Mouse (Mus musculus) neural tube, embryonic 15.5 days (tissue): ENCODE data around the gene Cxcl3. TPM values are rescaled to one million over a fixed set of nuclear protein-coding genes. Genes with fewer than 3 reads are reported as not detected.

Experiments used
- ATAC-seq: fragments of 200-750 bp; cut with Nextera tagmentation; 2 replicates; pipeline ENCODE4 v1.8.0; 2017; ENCODE audit warnings: mild to moderate bottlenecking, moderate TSS enrichment, moderate library complexity; ENCODE audit not compliant: low FRiP score
- H3K27ac ChIP-seq: fragments of 300-500 bp; sonication (generic); replicated peaks from 2 replicates; pipeline ENCODE4 v1.5.1; 2015; ENCODE audit warnings: mild to moderate bottlenecking, inconsistent platforms
- H3K27me3 ChIP-seq: fragments of 300-500 bp; sonication (generic); replicated peaks from 2 replicates; pipeline ENCODE4 v1.6.1; 2015; ENCODE audit warnings: inconsistent platforms
- H3K36me3 ChIP-seq: fragments of 300-500 bp; sonication (generic); 2 replicates; pipeline ENCODE4 v1.6.1; 2015; ENCODE audit warnings: inconsistent platforms
- H3K4me1 ChIP-seq: fragments of 300-500 bp; sonication (generic); 2 replicates; pipeline ENCODE4 v1.6.1; 2015; ENCODE audit warnings: inconsistent platforms
- H3K4me2 ChIP-seq: fragments of 300-500 bp; sonication (generic); 2 replicates; pipeline ENCODE4 v1.6.1; 2015; ENCODE audit warnings: inconsistent platforms, mild to moderate bottlenecking, moderate library complexity
- H3K4me3 ChIP-seq: fragments of 300-500 bp; sonication (generic); replicated peaks from 2 replicates; pipeline ENCODE4 v1.5.1; 2015; ENCODE audit warnings: mild to moderate bottlenecking, inconsistent platforms
- H3K9ac ChIP-seq: fragments of 300-500 bp; sonication (generic); replicated peaks from 2 replicates; pipeline ENCODE4 v1.6.1; 2015; ENCODE audit warnings: mild to moderate bottlenecking, inconsistent platforms
- H3K9me3 ChIP-seq: fragments of 300-500 bp; sonication (generic); replicated peaks from 2 replicates; pipeline ENCODE4 v1.6.1; 2016; ENCODE audit warnings: inconsistent platforms
- WGBS: fragments of 180-500 bp; shearing (Covaris S2); methylation state at CpG from one replicate; pipeline ENCODE4 v1.1.7; 2015; ENCODE audit warnings: mixed read lengths; 5-methylcytosine and 5-hydroxymethylcytosine counted together
- microRNA-seq: library from miRNA; unstranded; fragments of <30 nt; microRNA quantifications from one replicate; pipeline ENCODE4, GENCODE M21; 2017
- polyA plus RNA-seq: library from polyadenylated mRNA; unstranded; fragments of >200 nt; fragmentation: Nextera tagmentation; extraction: Ambion mirVana; gene quantifications from 2 replicates; pipeline ENCODE4 v1.2.1, GENCODE M21; 2015

Gene Cxcl3
- polyA plus RNA-seq, 1 experiment from 2014 or later, result 0.20 TPM

DNA sequence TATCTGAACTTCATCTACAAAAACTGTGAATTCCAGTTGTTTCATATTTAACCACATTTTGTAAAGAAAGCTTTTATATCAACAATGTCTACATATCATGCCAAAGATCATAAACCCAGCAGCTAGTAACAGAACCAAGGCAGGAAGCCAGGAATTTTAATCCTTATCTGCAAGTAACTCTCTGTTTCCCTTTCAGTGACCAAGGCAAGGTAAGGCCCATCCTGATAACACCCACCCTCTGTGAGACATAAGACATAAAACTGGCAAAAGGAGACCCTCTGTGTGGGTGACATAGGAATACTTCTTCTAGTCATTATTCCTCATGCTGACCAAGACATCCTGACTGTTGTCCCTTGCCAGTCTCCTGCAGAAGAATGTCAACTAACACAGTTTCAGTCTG lies 18.7 kb downstream of the Cxcl3 start:
- H3K9me3 ChIP-seq, result no peaks in the 10 kb centered on the region
- H3K9ac ChIP-seq, result no peak overlapping the region
- H3K36me3 ChIP-seq, result no peaks in the 10 kb centered on the region
- H3K27ac ChIP-seq, result no peak overlapping the region
- H3K4me1 ChIP-seq, result no peaks in the 10 kb centered on the region
- ATAC-seq, result no peak
- H3K4me2 ChIP-seq, result no peak overlapping the region
- H3K27me3 ChIP-seq, result no peaks in the 10 kb centered on the region
- no peak overlapping the region for H3K4me3 ChIP-seq

DNA sequence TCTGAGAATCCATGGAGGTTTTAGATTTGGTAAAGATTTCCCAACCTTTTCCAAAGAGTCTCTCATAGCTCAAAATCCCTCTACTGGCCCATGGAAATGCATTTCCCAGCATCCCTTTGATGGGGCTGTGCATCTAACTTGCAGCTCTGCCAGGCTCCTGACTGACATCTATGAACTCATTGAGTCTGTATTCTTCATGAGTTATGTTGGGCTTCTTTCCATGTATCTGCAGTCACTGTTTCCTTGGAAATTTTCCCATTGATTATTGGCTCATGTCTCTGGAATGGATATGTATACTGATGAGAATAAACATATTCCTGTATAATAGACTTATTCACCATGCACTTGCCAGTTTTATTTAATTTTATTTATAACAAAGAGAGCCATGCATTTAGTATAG lies 20.1 kb downstream of the Cxcl3 start:
- no peaks in the 10 kb centered on the region for H3K36me3 ChIP-seq
- no peak overlapping the region for H3K9ac ChIP-seq
- no peak overlapping the region for H3K4me3 ChIP-seq
- no peaks in the 10 kb centered on the region for H3K27me3 ChIP-seq
- no peaks in the 10 kb centered on the region for H3K4me1 ChIP-seq
- H3K27ac ChIP-seq, result no peak overlapping the region
- H3K9me3 ChIP-seq, result no peaks in the 10 kb centered on the region
- H3K4me2 ChIP-seq, result no peak overlapping the region
- ATAC-seq, result no peak

DNA sequence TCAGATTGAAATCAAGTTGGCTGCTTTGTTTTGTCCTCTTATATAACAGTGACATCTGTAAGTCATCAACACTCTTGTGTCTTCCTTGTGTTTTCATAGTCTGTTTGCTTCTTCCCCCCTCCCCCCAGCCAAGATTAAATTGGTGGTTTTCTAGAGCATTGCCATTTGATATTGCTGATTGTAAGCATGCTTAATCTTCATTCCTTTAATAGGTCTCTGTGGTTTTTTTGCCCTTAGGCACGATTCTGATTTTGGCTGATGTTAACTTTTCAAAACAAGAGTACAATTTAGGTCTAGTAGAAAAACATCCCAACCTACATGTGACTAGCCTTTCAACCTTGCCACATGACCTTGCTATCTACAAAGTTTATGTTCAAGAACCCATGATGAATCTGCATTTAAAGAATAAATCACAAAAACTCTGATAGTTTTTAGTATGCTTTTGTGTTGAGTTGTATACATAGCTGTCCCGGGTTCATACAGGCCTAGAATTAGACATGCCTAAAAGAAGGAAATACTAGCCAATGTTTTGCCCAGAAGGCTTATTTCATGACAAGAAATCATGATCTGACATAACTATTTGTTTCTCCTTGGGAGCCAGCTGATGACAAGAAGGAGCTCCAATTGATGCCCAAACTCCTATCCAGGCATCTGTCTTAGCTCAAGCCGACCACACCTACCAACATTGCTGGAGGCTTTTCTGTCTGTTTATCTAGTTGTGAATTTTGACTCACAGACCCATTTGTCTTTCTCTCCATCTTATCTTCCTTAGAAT lies 21.5 kb downstream of the Cxcl3 start:
- ATAC-seq, result no peak
- 87% methylated on average over 3 of the region's 3 CpGs for WGBS
- Histone ChIP-seq H3K36me3 (no peaks in the 10 kb centered on the region), H3K4me2 (no peak overlapping the region), H3K4me3 (no peak overlapping the region), H3K27me3 (no peaks in the 10 kb centered on the region), H3K9ac (no peak overlapping the region), H3K9me3 (no peaks in the 10 kb centered on the region), H3K4me1 (no peaks in the 10 kb centered on the region), H3K27ac (no peak overlapping the region)

DNA sequence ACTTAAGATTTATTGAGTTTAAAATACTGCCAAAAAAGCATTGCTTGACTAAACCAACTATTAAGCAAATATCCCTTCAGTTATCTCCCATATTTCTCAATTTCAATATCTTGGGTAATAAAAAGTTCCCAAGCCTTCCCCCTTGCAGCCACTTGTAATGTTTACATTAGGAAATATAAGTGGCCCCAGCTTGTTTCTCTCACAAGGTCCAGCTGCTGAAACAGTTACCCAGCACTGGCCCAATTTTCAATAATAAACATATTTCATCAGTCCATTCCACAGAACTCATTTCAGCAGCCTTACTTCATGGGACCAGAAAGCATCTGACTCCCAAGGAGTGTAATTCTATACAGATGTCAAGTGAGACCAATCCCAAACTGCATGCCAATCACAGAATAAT lies 33.9 kb downstream of the Cxcl3 start:
- no peak overlapping the region for H3K4me2 ChIP-seq
- no peaks in the 10 kb centered on the region for H3K9me3 ChIP-seq
- no peaks in the 10 kb centered on the region for H3K27me3 ChIP-seq

DNA sequence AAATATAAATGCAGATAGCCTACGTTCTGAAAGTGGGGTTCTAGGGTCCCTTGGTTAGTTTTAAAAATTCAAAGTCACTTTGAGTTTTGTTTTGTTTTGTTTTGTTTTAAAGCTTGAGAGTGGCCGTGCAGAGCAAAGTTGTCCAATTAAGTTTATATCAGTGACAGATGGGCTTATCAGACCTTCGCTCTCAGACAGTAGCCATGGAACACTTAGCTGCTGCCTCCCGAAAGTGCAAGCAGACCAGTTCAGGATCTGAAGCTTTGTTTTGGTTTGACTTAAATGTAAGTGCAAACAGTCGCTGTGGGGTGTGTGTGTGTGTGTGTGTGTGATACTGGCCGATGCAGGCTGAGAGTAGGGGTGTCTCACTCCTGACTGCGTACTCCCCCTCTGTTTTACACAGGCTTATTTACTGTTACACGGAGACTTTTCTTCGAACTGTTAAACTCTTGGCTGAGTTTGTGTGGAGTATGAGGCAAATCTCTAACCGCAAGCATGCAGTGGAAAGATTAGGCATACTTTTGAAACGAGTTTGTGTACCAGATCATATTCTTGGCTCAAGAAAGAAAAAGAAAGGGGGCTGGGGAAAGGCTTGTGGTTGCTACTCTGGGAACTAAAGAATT lies 46.4 kb downstream of the Cxcl3 start:
- no peak for ATAC-seq

More for the DNA sequence above, 33.9 kb downstream of the Cxcl3 start:
- no peaks in the 10 kb centered on the region for H3K4me1 ChIP-seq
- H3K36me3 ChIP-seq, result no peaks in the 10 kb centered on the region
- H3K9ac ChIP-seq, result no peak overlapping the region
- no peak overlapping the region for H3K4me3 ChIP-seq
- H3K27ac ChIP-seq, result no peak overlapping the region
- ATAC-seq, result no peak

DNA sequence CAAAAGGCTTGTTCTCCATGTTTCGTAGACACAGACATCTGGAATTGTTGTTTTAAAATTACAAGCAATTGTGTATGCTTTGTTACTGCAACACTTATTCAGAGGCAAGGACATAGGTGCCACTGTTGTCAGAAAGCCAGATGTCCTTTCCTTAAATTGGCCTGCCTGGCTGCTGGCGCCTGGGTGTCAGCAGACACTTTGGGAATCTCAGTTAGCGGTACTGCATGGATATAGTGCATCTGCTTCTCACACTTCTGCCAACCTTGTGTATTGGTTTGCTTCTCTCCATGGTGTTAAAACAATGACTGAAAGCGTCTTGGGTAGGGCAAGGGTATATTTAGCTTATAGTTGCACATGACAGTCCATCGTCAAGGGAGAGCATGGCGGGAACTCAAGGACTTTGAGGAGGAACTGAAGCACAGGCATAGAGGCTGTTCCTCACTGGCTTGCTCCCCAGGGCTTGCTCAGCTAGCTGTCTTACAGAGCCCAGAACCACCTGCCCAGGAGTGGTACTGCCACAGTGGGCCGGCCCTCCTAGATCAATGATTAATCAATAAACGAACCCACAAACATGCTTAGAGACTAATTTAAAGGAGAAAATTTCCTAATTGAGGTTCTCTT lies 47.0 kb downstream of the Cxcl3 start:
- Histone ChIP-seq H3K36me3 (no peaks in the 10 kb centered on the region), H3K4me1 (no peaks in the 10 kb centered on the region), H3K4me2 (no peak overlapping the region), H3K27ac (no peak overlapping the region), H3K27me3 (no peaks in the 10 kb centered on the region), H3K9ac (no peak overlapping the region), H3K4me3 (no peak overlapping the region), H3K9me3 (no peaks in the 10 kb centered on the region)
- no peak for ATAC-seq
- WGBS, result 89% methylated on average over 8 of the region's 8 CpGs

More for the DNA sequence above, 46.4 kb downstream of the Cxcl3 start:
- H3K9ac ChIP-seq, result no peak overlapping the region
- H3K27me3 ChIP-seq, result no peaks in the 10 kb centered on the region
- no peaks in the 10 kb centered on the region for H3K9me3 ChIP-seq
- no peak overlapping the region for H3K4me3 ChIP-seq
- 86% methylated on average over 11 of the region's 11 CpGs for WGBS
- no peaks in the 10 kb centered on the region for H3K36me3 ChIP-seq
- H3K4me2 ChIP-seq, result no peak overlapping the region
- H3K27ac ChIP-seq, result no peak overlapping the region
- no peaks in the 10 kb centered on the region for H3K4me1 ChIP-seq

DNA sequence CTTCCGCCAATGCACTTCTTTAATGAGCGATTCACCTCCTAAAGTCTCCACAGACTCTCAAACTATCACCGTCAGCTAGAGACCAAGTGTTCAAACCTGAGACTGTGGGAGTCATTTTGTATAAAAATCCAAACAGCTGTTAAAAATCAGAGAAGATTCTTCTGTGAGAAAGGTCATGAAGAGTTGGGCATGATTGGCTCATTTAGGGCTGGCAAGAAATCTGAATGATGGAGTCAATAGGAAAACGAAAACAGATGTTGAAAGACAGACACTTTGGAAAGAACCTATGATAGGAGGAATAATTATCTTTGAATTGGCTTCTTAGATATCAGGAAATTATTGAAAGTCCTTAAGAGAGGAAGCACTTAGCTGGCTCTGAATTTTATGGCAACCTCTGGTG lies 48.5 kb downstream of the Cxcl3 start:
- ATAC-seq, result no peak
- WGBS, result 92% methylated on average over 4 of the region's 4 CpGs
- Histone ChIP-seq H3K27me3 (no peaks in the 10 kb centered on the region), H3K27ac (no peak overlapping the region), H3K4me3 (no peak overlapping the region), H3K9ac (no peak overlapping the region), H3K4me2 (no peak overlapping the region), H3K36me3 (no peaks in the 10 kb centered on the region), H3K4me1 (no peaks in the 10 kb centered on the region), H3K9me3 (no peaks in the 10 kb centered on the region)

DNA sequence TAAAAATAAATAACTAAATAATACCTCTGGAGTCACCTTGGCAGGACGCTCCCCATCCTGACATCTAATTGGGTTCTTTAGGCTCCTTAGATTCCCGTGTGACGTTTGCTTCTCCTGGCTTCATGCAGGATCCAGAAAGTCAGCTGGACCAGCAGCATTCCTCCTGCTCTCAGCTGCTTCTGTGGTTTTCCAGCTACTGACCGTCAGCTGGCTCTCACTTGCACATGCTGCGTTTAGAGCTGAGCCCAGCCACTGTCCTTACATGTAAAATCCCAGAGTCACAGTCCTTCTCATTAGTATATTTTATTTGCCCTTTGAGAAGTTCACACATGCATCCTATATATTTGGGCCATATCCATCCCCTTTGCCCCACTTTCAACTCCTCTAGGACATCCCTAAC lies 52.7 kb downstream of the Cxcl3 start:
- Histone ChIP-seq H3K4me1 (no peaks in the 10 kb centered on the region), H3K9me3 (no peaks in the 10 kb centered on the region), H3K36me3 (no peaks in the 10 kb centered on the region), H3K4me3 (no peak overlapping the region), H3K27ac (no peak overlapping the region), H3K9ac (no peak overlapping the region), H3K27me3 (no peaks in the 10 kb centered on the region), H3K4me2 (no peak overlapping the region)
- ATAC-seq, result no peak
- 82% methylated on average over 5 of the region's 5 CpGs for WGBS

Small RNAs within 50 kb of the gene (microRNA-seq; reads per million reads assigned to microRNA genes)
- not detected for gene Gm24322

Other genes with a start within 250 kb of the Cxcl3 start
- gene 5830473C10Rik, start 225.0 kb upstream of the Cxcl3 start, polyA plus RNA-seq, result 0.09 and 0.10 TPM in 2 replicates
- 3.1 and 5.6 TPM in 2 replicates for gene Rassf6, start 145.4 kb upstream of the Cxcl3 start, polyA plus RNA-seq
- 0.27 and 0.77 TPM in 2 replicates for gene Cxcl5, start 26.7 kb upstream of the Cxcl3 start, polyA plus RNA-seq
- gene Ppbp, start 17.6 kb upstream of the Cxcl3 start, polyA plus RNA-seq, result 0.95 and 1.2 TPM in 2 replicates
- gene Pf4, start 13.7 kb upstream of the Cxcl3 start, polyA plus RNA-seq, result 41.2 and 43.8 TPM in 2 replicates
- gene Cxcl15, start 8.4 kb downstream of the Cxcl3 start, polyA plus RNA-seq, result not detected in 2 replicates
- gene Cxcl1, start 105.1 kb downstream of the Cxcl3 start, polyA plus RNA-seq, result 0.27 and 0.63 TPM in 2 replicates
- gene Cxcl2, start 117.8 kb downstream of the Cxcl3 start, polyA plus RNA-seq, result not detected in 2 replicates
- gene Mthfd2l, start 145.0 kb downstream of the Cxcl3 start, polyA plus RNA-seq, result 76.4 and 86.6 TPM in 2 replicates
- gene Epgn, start 241.4 kb downstream of the Cxcl3 start, polyA plus RNA-seq, result not detected in 2 replicates